Mouse (Mus musculus) CH12.LX (cell line): ENCODE measurements around the gene Rab11b. TPM values are rescaled to one million over a fixed set of nuclear protein-coding genes. Genes with fewer than 3 reads are reported as not detected.

Experiments
- DNase-seq: peaks from one replicate; pipeline ENCODE4 v3.0.0-alpha.2; 2013; ENCODE audit errors: extremely low read depth
- H3K27ac ChIP-seq: 2 replicates; pipeline ENCODE4 v1.5.1; 2012; ENCODE audit warnings: low read depth, mild to moderate bottlenecking, control low read depth, moderate library complexity; ENCODE audit not compliant: insufficient read depth
- H3K27me3 ChIP-seq: replicated peaks from 2 replicates; pipeline ENCODE3; 2012; ENCODE audit warnings: inconsistent platforms
- H3K36me3 ChIP-seq, 2 experiments: replicated peaks in 1 of 2; 2 replicates each; pipeline versions ENCODE3 to v1.6.1; 2012; ENCODE audit warnings: inconsistent platforms in 1 of 2, low read length in 1 of 2, mild to moderate bottlenecking in 1 of 2, mixed read lengths in 1 of 2, moderate library complexity in 1 of 2; ENCODE audit not compliant: control insufficient read depth in 1 of 2, insufficient read depth in 1 of 2
- H3K4me1 ChIP-seq, 2 experiments: 2 replicates each; pipeline ENCODE4 v1.6.1; 2012; ENCODE audit warnings: inconsistent platforms in 1 of 2, moderate library complexity in 1 of 2; ENCODE audit not compliant: insufficient read depth in 2 of 2, control insufficient read depth in 1 of 2
- H3K4me2 ChIP-seq: 2 replicates; pipeline ENCODE4 v1.6.1; 2012; ENCODE audit warnings: low read depth, mild to moderate bottlenecking, control low read depth; ENCODE audit not compliant: poor library complexity, insufficient read depth, severe bottlenecking
- H3K4me3 ChIP-seq, 3 experiments: fragments of 150-350 bp in 1 of 3; sonication (generic) in 1 of 3; replicated peaks in 1 of 3; 2 replicates each; pipeline versions ENCODE3 to v1.5.1; 2011 to 2012; ENCODE audit warnings: low read depth in 2 of 3, low read length in 2 of 3, mild to moderate bottlenecking in 2 of 3, moderate library complexity in 2 of 3, control low read depth in 1 of 3, improper control_type of control experiment in 1 of 3, inconsistent platforms in 1 of 3, mixed read lengths in 1 of 3; ENCODE audit not compliant: poor library complexity in 1 of 3
- H3K79me2 ChIP-seq: replicated peaks from 2 replicates; pipeline ENCODE4 v1.6.1; 2012; ENCODE audit warnings: mild to moderate bottlenecking, moderate library complexity; ENCODE audit not compliant: control insufficient read depth, poor library complexity, insufficient read depth, severe bottlenecking; ENCODE audit errors: extremely low read depth
- H3K9ac ChIP-seq: 2 replicates; pipeline ENCODE4 v1.6.1; 2012; ENCODE audit warnings: low read depth, mild to moderate bottlenecking, control low read depth, moderate library complexity; ENCODE audit not compliant: insufficient read depth
- H3K9me3 ChIP-seq: replicated peaks from 2 replicates; pipeline ENCODE3; 2012; ENCODE audit warnings: low read length, inconsistent platforms, mixed read lengths
- BHLHE40 ChIP-seq: IDR thresholded peaks from 2 replicates; pipeline ENCODE4 v1.6.1; 2011; ENCODE audit warnings: mild to moderate bottlenecking, low read depth, low read length, improper control_type of control experiment
- CHD1 ChIP-seq: IDR thresholded peaks from 2 replicates; pipeline ENCODE4 v1.6.1; 2012; ENCODE audit warnings: low read depth, low read length, improper control_type of control experiment, inconsistent platforms
- CHD2 ChIP-seq: IDR thresholded peaks from 2 replicates; pipeline ENCODE4 v1.6.1; 2011; ENCODE audit warnings: low read length, improper control_type of control experiment
- E2F4 ChIP-seq: IDR thresholded peaks from 2 replicates; pipeline ENCODE4 v1.6.1; 2011; ENCODE audit warnings: low read depth, low read length, improper control_type of control experiment; ENCODE audit not compliant: insufficient replicate concordance
- ELF1 ChIP-seq: IDR thresholded peaks from 2 replicates; pipeline ENCODE4 v1.6.1; 2014; ENCODE audit warnings: low read depth, mild to moderate bottlenecking, inconsistent platforms, low read length, improper control_type of control experiment
- EP300 ChIP-seq: IDR thresholded peaks from 2 replicates; pipeline ENCODE4 v1.6.1; 2011; ENCODE audit warnings: low read length, improper control_type of control experiment
- HCFC1 ChIP-seq: IDR thresholded peaks from 2 replicates; pipeline ENCODE4 v1.6.1; 2012; ENCODE audit warnings: low read depth, mild to moderate bottlenecking, inconsistent platforms, low read length, improper control_type of control experiment
- JUN ChIP-seq: IDR thresholded peaks from 2 replicates; pipeline ENCODE4 v1.6.1; 2011; ENCODE audit warnings: low read depth, mild to moderate bottlenecking, low read length, improper control_type of control experiment, moderate library complexity; ENCODE audit not compliant: insufficient read depth
- JUND ChIP-seq: conservative IDR thresholded peaks from 2 replicates; pipeline ENCODE4 v1.6.1; 2011; ENCODE audit warnings: low read depth, low read length, improper control_type of control experiment
- MEF2A ChIP-seq: IDR thresholded peaks from 2 replicates; pipeline ENCODE4 v1.6.1; 2014; ENCODE audit warnings: low read depth, mild to moderate bottlenecking, inconsistent platforms, low read length, improper control_type of control experiment, borderline replicate concordance
- NELFE ChIP-seq: IDR thresholded peaks from 2 replicates; pipeline ENCODE4 v1.6.1; 2011; ENCODE audit warnings: low read depth, low read length, improper control_type of control experiment
- NRF1 ChIP-seq: IDR thresholded peaks from 2 replicates; pipeline ENCODE4 v1.6.1; 2014; ENCODE audit warnings: low read depth, mild to moderate bottlenecking, inconsistent platforms, low read length, improper control_type of control experiment, moderate library complexity
- PAX5 ChIP-seq: IDR thresholded peaks from 2 replicates; pipeline ENCODE4 v1.6.1; 2012; ENCODE audit warnings: low read length, inconsistent platforms, mixed read lengths
- POLR2AphosphoS2 ChIP-seq: IDR thresholded peaks from 2 replicates; pipeline ENCODE4 v1.6.1; 2011; ENCODE audit warnings: low read depth, low read length, improper control_type of control experiment
- RCOR1 ChIP-seq: conservative IDR thresholded peaks from 2 replicates; pipeline ENCODE4 v1.6.1; 2012; ENCODE audit warnings: low read depth, mild to moderate bottlenecking, inconsistent platforms, low read length, improper control_type of control experiment
- SIN3A ChIP-seq: IDR thresholded peaks from 2 replicates; pipeline ENCODE4 v1.6.1; 2012; ENCODE audit warnings: low read length, improper control_type of control experiment, inconsistent platforms
- SMC3 ChIP-seq: IDR thresholded peaks from 2 replicates; pipeline ENCODE4 v1.6.1; 2011; ENCODE audit warnings: low read depth, low read length, improper control_type of control experiment
- TBP ChIP-seq: conservative IDR thresholded peaks from 2 replicates; pipeline ENCODE4 v1.6.1; 2011; ENCODE audit warnings: low read depth, low read length, improper control_type of control experiment
- ZC3H11A ChIP-seq: IDR thresholded peaks from 2 replicates; pipeline ENCODE4 v1.6.1; 2012; ENCODE audit warnings: low read depth, mild to moderate bottlenecking, inconsistent platforms, low read length, improper control_type of control experiment
- ZKSCAN1 ChIP-seq: IDR thresholded peaks from 2 replicates; pipeline ENCODE4 v1.6.1; 2012; ENCODE audit warnings: low read depth, inconsistent platforms, low read length, improper control_type of control experiment, borderline replicate concordance
- ZMIZ1 ChIP-seq: IDR thresholded peaks from 2 replicates; pipeline ENCODE4 v1.6.1; 2012; ENCODE audit warnings: low read depth, mild to moderate bottlenecking, inconsistent platforms, low read length, improper control_type of control experiment
- ZNF384 ChIP-seq: IDR thresholded peaks from 2 replicates; pipeline ENCODE4 v1.6.1; 2012; ENCODE audit warnings: low read depth, low read length, improper control_type of control experiment, inconsistent platforms
- dilution Hi-C: fragments of 300-500 bp; cut with MboI; formaldehyde crosslinking; loops from 2 replicates; pipeline ENCODE4 v1.14.3; 2020; ENCODE audit warnings: low sequenced_read_pairs; ENCODE audit not compliant: extremely low pct_unique_long_range_greater_than_20kb, extremely low pct_ligation_motif_present
- in situ Hi-C: fragments of 300-500 bp; cut with MboI; formaldehyde crosslinking; loops from 3 replicates; pipeline ENCODE4 v1.14.3; 2019; ENCODE audit warnings: low sequenced_read_pairs, low pct_ligation_motif_present, low pct_unique_long_range_greater_than_20kb, mixed read lengths
- polyA plus RNA-seq: library from polyadenylated mRNA; unstranded; fragments of >175 nt; gene quantifications from 2 replicates; pipeline ENCODE4 v1.2.1, GENCODE M21; 2012; ENCODE audit warnings: low read depth; ENCODE audit not compliant: insufficient read length
- total RNA-seq, 2 experiments: library from RNA; depleted of rRNA; stranded (reverse); fragments of 300-350 nt in 1 of 2; fragments of >200 nt in 1 of 2; gene quantifications; 2 replicates each; pipeline ENCODE4 v1.2.3; 2012 to 2014

The Rab11b gene
- total and polyA plus RNA-seq, 3 experiments, result 17.4 to 57.9 (median 32.7) TPM

DNA sequence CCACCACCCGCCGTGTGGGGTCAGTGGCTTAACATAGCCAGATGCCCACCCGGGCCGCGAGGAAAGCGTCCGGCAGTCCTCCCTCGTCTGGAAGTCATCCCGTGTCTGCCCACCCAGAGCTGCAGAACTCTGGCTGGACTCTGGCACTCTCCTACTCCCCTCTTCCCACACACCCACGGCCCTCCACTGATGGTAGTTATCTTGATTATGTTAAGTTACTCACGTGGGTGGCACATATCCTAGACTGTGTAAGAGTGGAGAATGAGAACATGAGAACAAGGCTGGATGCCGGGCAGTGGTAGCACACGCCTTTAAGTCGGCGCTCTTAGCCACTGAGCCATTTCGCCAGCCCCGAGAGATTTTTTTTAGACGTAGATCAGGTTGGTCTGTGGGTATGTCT lies 26.0 kb upstream of the Rab11b start:
- no peak overlapping the region for H3K27ac ChIP-seq
- H3K4me2 ChIP-seq, result no peak overlapping the region
- peaks cover 5 to 8% of the 10 kb centered on the region in 2 experiments; a peak in 3 of 4 replicates for H3K4me1 ChIP-seq
- no peak overlapping the region for H3K9ac ChIP-seq
- no peaks in the 10 kb centered on the region for H3K79me2 ChIP-seq
- H3K4me3 ChIP-seq, result no peak overlapping the region
- H3K36me3 ChIP-seq, result no peaks in the 10 kb centered on the region
- in situ Hi-C loops (no loop called here), dilution Hi-C loops (no loop called here)
- peaks cover 22% of the 10 kb centered on the region for H3K27me3 ChIP-seq
- no peak for DNase-seq
- H3K9me3 ChIP-seq, result no peaks in the 10 kb centered on the region
- TF ChIP-seq HCFC1 (no peak), CHD1 (no peak)

DNA sequence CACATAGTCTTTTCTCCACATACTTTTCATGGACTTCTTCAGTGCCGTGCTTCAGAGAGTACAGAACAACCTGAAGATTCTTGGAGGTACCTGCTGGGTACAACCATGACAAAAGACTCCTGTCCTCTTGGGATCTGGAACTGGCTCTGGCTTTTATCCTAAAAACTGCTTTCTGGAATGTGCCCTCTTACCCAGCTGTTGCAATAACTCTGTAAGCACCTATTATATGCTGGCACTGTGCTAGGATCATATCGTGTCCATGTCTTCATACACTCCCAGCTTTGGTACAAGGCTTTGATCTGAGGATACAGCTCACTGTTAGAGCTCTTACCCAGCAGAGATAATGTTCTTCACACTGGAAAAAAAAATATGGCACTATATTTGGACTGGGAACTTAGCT lies 24.6 kb upstream of the Rab11b start:
- Histone ChIP-seq H3K4me3 (no peak overlapping the region), H3K27me3 (peaks cover 22% of the 10 kb centered on the region), H3K27ac (no peak overlapping the region), H3K9me3 (no peaks in the 10 kb centered on the region), H3K4me1 (peaks cover 8 to 18% of the 10 kb centered on the region in 2 experiments; a peak in 3 of 4 replicates), H3K79me2 (no peaks in the 10 kb centered on the region), H3K9ac (no peak overlapping the region), H3K36me3 (no peaks in the 10 kb centered on the region), H3K4me2 (no peak overlapping the region)
- DNase-seq, result no peak
- in situ Hi-C loops (no loop called here), dilution Hi-C loops (no loop called here)
- TF ChIP-seq CHD2 (no peak), POLR2AphosphoS2 (no peak), TBP (no peak), NRF1 (no peak), SIN3A (no peak), EP300 (no peak), NELFE (no peak), ZNF384 (no peak), MEF2A (no peak)

DNA sequence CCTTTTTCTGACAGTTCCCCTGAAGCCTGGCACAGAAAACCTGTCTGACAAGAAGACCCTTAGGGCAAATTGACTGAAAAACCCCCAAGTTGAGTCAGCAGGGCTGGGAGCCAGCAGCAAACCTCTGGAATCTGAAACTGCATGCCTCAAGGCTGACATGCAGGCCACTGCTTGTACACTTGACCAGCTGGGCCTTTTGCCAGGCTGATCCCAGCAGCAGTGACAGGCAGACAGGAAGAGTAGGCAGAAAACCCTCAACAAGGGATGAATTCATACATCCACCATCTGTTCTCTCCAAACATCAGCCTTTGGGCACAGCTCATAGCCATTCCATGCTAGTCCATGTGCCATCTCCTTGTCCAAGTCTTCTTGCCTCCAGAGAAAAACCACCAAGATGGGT lies 23.1 kb upstream of the Rab11b start:
- Histone ChIP-seq H3K27ac (no peak overlapping the region), H3K9me3 (no peaks in the 10 kb centered on the region), H3K4me1 (peaks cover 13 to 30% of the 10 kb centered on the region in 2 experiments), H3K27me3 (peaks cover 18% of the 10 kb centered on the region), H3K9ac (no peak overlapping the region), H3K36me3 (peaks cover 2 to 9% of the 10 kb centered on the region in 2 experiments), H3K4me3 (no peak overlapping the region), H3K4me2 (no peak overlapping the region), H3K79me2 (no peaks in the 10 kb centered on the region)
- TF ChIP-seq ELF1 (no peak), JUND (no peak), SMC3 (no peak), ZC3H11A (no peak), ZMIZ1 (no peak), POLR2AphosphoS2 (no peak), JUN (no peak), TBP (no peak), RCOR1 (no peak), E2F4 (no peak), ZKSCAN1 (no peak), PAX5 (no peak), BHLHE40 (no peak)
- dilution Hi-C loops (no loop called here), in situ Hi-C loops (no loop called here)
- DNase-seq, result no peak
